Mouse (Mus musculus) cerebellum, adult 2 months (tissue): ENCODE results near the gene Nrsn2.

Experiments
- CTCF ChIP-seq: fragments of 200-500 bp; IDR thresholded peaks from 2 replicates; pipeline ENCODE4 v1.5.1; 2011; ENCODE audit warnings: low read depth, mild to moderate bottlenecking, control low read depth, low read length, moderate library complexity, borderline replicate concordance; ENCODE audit not compliant: insufficient read depth
- POLR2A ChIP-seq: fragments of 200-500 bp; IDR thresholded peaks from 2 replicates; pipeline ENCODE4 v1.6.1; 2011; ENCODE audit warnings: low read length, control low read depth, borderline replicate concordance; ENCODE audit not compliant: insufficient read depth

DNA sequence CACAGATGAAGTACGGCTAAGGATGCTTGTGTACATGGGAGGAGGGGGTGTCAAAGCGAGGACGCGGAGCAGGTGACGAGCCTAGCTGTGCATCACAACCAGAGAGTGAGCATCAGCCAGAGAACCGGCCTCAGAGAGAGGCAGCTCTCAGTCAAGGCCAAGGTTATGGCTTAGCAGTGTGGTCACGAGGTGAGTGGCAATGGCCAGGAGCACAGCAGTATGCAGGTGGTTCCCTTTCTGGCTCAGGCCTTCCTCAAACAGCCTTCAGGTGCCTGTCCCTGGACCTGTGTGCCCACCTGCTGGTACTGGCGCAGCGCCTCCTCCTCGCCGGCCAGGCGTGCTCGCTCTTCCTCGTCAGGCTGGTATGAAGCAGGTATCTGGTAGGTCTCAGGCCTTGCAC is 52.5 kb downstream of the Nrsn2 start:
- TF ChIP-seq POLR2A (no peak), CTCF (no peak)
